Mouse (Mus musculus) thymus, adult 2 months (tissue): Measurements from ENCODE around the gene Zfp276.

ENCODE experiments used
- CTCF ChIP-seq: fragments of 200-500 bp; IDR thresholded peaks from 2 replicates; pipeline ENCODE4 v1.5.1; 2012; ENCODE audit warnings: mild to moderate bottlenecking, control low read depth, low read length, moderate library complexity, borderline replicate concordance; ENCODE audit not compliant: control insufficient read depth, poor library complexity, insufficient read depth; ENCODE audit errors: extremely low read depth
- POLR2A ChIP-seq: fragments of 200-500 bp; IDR thresholded peaks from 2 replicates; pipeline ENCODE4 v1.6.1; 2012; ENCODE audit warnings: mild to moderate bottlenecking, low read length, control low read depth, moderate library complexity; ENCODE audit not compliant: control insufficient read depth, poor library complexity, insufficient read depth; ENCODE audit errors: extremely low read depth

DNA sequence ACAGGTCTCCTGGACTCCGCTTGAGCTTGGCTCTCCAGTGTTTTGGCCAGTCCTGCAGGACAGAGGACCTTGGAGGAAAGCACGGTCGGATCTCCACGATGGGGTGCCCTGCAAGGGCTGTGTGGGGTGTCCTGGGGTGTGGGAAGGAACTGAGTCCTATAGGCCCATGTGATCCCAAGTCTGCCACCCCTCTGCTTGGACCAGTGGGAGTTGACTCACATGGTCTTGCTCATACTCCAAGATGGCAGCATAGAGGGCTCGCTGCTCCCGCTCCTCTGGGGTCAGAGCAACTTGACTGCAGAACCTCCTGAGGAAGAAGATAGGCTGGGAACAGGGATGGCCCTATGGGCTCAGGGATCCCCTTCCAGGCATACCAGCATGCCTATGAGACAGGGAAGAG is 6.2 kb upstream of the Zfp276 start:
- TF ChIP-seq CTCF = no peak
- no peak for TF ChIP-seq POLR2A
